Mouse (Mus musculus): ENCODE results near the gene Gtpbp10.

DNA sequence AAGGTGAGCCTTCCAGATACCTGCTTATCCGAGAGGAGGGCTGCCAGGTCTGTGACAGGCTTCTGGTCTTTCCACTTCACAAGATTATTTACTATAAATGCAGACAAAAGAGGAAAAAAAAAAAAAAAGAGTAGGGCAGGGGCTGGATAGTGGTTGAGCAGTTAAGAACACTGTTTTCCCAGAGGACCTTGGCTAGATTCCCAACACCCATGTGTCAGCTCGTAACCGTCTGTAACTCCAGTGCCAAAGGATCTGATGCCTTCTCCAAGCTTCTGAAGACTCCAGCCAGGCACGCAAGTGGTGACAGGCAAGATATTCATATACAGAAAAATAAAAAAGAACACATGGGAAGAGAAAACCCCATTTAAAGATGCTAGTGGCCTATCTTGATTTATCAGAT is 56.0 kb downstream of the Gtpbp10 start:
- no peak for TF ChIP-seq GATA1 (IDR thresholded peaks at IDR 0.05; ENCODE audit: low read length)
- no peak for TF ChIP-seq TAL1 (IDR thresholded peaks at IDR 0.05; ENCODE audit: low read length)
